Mouse (Mus musculus): ENCODE data around the gene Gh. TPM values are rescaled to one million over a fixed set of nuclear protein-coding genes. Genes with fewer than 3 reads are reported as not detected.
A peak's percentile ranks its signal among the peaks of the same experiment; 100 is the strongest.

Gh gene
- polyA plus RNA-seq, 1 experiment: not detected

DNA sequence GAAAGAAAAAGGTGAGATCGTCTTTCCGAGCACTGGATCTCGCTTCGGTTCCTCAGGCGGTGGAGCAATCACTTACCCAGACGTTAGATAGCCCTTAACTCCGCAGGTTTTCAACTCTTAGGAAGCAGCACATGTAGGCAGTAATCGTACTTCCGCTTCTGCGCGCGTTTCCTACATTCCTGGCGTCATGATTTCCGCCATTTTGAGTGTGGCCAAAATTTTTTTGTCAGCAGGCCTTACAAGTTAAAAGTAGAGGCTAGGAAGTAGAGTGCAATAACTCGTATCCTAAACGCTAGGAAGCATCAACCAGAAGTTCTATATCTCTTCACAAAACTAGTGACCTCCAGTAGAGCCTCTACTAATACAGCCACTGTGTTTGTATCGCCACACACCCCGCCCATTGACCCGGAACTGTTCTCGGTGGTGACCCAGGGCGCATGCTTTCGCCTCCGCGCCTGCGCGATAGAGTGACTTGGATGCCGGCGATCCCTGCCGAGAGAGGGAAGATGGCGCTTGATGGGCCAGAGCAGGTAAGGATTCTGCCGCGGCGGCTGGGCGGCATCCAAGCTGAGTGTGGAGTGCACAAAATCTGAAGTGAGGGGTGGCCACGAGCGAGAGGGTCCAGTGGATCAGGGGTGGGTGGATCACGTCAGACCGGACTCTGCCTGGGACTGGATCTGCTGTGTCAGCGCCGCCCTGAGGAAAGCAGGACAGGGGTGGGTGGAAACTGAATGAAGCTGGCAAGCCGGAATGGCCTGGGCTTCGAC, 45.8 kb downstream of the Gh start, which contains the start of the genes Ftsj3 and Psmc5:
TSS of gene Ftsj3 (minus strand) at position 395 of the 767 bp plus-strand sequence.
TSS of gene Psmc5 (plus strand) at position 470 of the 767 bp plus-strand sequence.
- peaks cover 12% of the 10 kb centered on the region for H3K4me1 ChIP-seq (ENCODE audit: control insufficient read depth, insufficient read depth, low read length)
- H3K4me3 ChIP-seq (ENCODE audit: insufficient read depth, low read depth, low read length): peak within 1 kb of the TSS; percentile 62
- H3K27ac ChIP-seq (ENCODE audit: insufficient read depth, low read depth, low read length): peak within 1 kb of the TSS; percentile 52; the same call in 1 of the 2 replicates
- WGBS: under 1% methylated on average over 42 of the region's 42 CpGs
- TF ChIP-seq CTCF (IDR thresholded peaks at IDR 0.05; ENCODE audit: insufficient read depth, low read depth, low read length) (no peak), POLR2A (IDR thresholded peaks at IDR 0.05; ENCODE audit: insufficient read depth, low read depth, low read length) (peak; percentile 87)

DNA sequence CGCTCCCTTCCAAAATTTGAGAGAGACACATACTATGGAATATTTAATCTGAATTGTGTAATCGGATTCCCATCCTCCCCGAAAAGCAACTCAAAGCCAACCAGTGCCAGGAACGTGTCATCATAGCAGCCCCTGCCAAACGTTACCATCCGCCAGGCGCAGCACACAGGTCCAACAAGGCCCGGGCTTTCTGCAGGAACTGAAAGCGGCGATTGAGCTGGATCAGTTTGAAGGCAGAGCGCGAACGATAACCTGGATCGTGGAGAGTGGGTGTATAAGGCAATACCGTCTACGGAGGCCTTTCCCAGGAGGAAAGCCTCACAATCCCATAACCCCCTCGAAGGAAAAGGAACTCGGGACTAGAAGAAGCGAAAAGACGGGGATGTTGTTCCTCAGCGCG, 46.5 kb downstream of the Gh start:
- no peak overlapping the region for H3K27ac ChIP-seq (ENCODE audit: insufficient read depth, low read depth, low read length)
- TF ChIP-seq CTCF (IDR thresholded peaks at IDR 0.05; ENCODE audit: insufficient read depth, low read depth, low read length) (no peak), POLR2A (IDR thresholded peaks at IDR 0.05; ENCODE audit: insufficient read depth, low read depth, low read length) (no peak)
- WGBS: 2% methylated on average over 22 of the region's 22 CpGs
- peak overlapping the region; percentile 62 for H3K4me3 ChIP-seq (ENCODE audit: insufficient read depth, low read depth, low read length)
- H3K4me1 ChIP-seq (ENCODE audit: control insufficient read depth, insufficient read depth, low read length): peaks cover 12% of the 10 kb centered on the region

DNA sequence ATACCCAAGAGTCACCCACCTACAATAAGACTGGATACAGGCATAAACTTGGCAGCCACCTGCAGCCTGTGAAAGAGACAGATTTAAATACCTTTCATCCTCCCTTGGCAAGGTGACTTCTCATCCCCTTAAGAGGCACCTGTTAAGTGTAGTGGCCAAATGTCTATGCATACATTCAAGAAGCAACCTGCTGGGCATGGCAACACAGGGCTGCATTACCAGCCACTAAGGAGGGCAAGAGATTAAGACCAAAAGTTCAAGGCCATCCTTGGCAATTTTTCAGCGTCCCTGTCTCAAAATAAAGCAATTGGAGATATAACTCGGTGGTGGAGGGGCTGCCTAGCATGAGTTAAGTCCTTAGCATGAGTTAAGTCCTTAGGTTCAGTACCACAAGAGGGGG, 46.9 kb downstream of the Gh start:
- TF ChIP-seq CTCF (IDR thresholded peaks at IDR 0.05; ENCODE audit: insufficient read depth, low read depth, low read length): no peak
- TF ChIP-seq POLR2A (IDR thresholded peaks at IDR 0.05; ENCODE audit: insufficient read depth, low read depth, low read length): no peak
- 17% methylated on average over 2 of the region's 2 CpGs for WGBS
- peaks cover 12% of the 10 kb centered on the region for H3K4me1 ChIP-seq (ENCODE audit: control insufficient read depth, insufficient read depth, low read length)
- H3K4me3 ChIP-seq (ENCODE audit: insufficient read depth, low read depth, low read length): peak overlapping the region; percentile 62
- no peak overlapping the region for H3K27ac ChIP-seq (ENCODE audit: insufficient read depth, low read depth, low read length)

Other genes starting within 250 kb of the Gh start
- not detected in 2 replicates for gene Taco1, start 235.8 kb downstream of the Gh start, polyA plus RNA-seq (2012; ENCODE audit: insufficient read depth, insufficient read length, low replicate concordance, missing spikeins)
- not detected in 2 replicates for gene Map3k3, start 217.3 kb downstream of the Gh start, polyA plus RNA-seq (2012; ENCODE audit: insufficient read depth, insufficient read length, low replicate concordance, missing spikeins)
- not detected in 2 replicates for gene Gm10840, start 141.0 kb downstream of the Gh start, polyA plus RNA-seq (2012; ENCODE audit: insufficient read depth, insufficient read length, low replicate concordance, missing spikeins)
- gene Limd2, start 141.0 kb downstream of the Gh start, polyA plus RNA-seq (2012; ENCODE audit: insufficient read depth, insufficient read length, low replicate concordance, missing spikeins): 164 and 291 TPM in 2 replicates
- gene Strada, start 99.7 kb downstream of the Gh start, polyA plus RNA-seq (2012; ENCODE audit: insufficient read depth, insufficient read length, low replicate concordance, missing spikeins): 209 TPM in 1 of 2 replicates, not detected in the other
- not detected in 2 replicates for gene Ccdc47, start 85.5 kb downstream of the Gh start, polyA plus RNA-seq (2012; ENCODE audit: insufficient read depth, insufficient read length, low replicate concordance, missing spikeins)
- gene Ddx42, start 84.9 kb downstream of the Gh start, polyA plus RNA-seq (2012; ENCODE audit: insufficient read depth, insufficient read length, low replicate concordance, missing spikeins): not detected in 2 replicates
- gene Ftsj3, start 45.8 kb downstream of the Gh start, polyA plus RNA-seq (2012; ENCODE audit: insufficient read depth, insufficient read length, low replicate concordance, missing spikeins): not detected in 2 replicates
- not detected in 2 replicates for gene Psmc5, start 45.7 kb downstream of the Gh start, polyA plus RNA-seq (2012; ENCODE audit: insufficient read depth, insufficient read length, low replicate concordance, missing spikeins)
- not detected in 2 replicates for gene Smarcd2, start 28.9 kb downstream of the Gh start, polyA plus RNA-seq (2012; ENCODE audit: insufficient read depth, insufficient read length, low replicate concordance, missing spikeins)
- gene Tcam1, start 25.2 kb downstream of the Gh start, polyA plus RNA-seq (2012; ENCODE audit: insufficient read depth, insufficient read length, low replicate concordance, missing spikeins): not detected in 2 replicates
- not detected in 2 replicates for gene Cd79b, start 12.9 kb upstream of the Gh start, polyA plus RNA-seq (2012; ENCODE audit: insufficient read depth, insufficient read length, low replicate concordance, missing spikeins)
- gene Scn4a, start 51.4 kb upstream of the Gh start, polyA plus RNA-seq (2012; ENCODE audit: insufficient read depth, insufficient read length, low replicate concordance, missing spikeins): not detected in 2 replicates
- gene Prr29, start 63.6 kb upstream of the Gh start, polyA plus RNA-seq (2012; ENCODE audit: insufficient read depth, insufficient read length, low replicate concordance, missing spikeins): not detected in 2 replicates
- not detected in 2 replicates for gene Icam2, start 86.2 kb upstream of the Gh start, polyA plus RNA-seq (2012; ENCODE audit: insufficient read depth, insufficient read length, low replicate concordance, missing spikeins)
- not detected in 2 replicates for gene Ern1, start 186.0 kb upstream of the Gh start, polyA plus RNA-seq (2012; ENCODE audit: insufficient read depth, insufficient read length, low replicate concordance, missing spikeins)